Mouse (Mus musculus) intestine, embryonic 15.5 days (tissue): ENCODE measurements around the gene Lag3. TPM values are rescaled to one million over a fixed set of nuclear protein-coding genes. Genes with fewer than 3 reads are reported as not detected.

Source experiments
- ATAC-seq: fragments of 200-750 bp; cut with Nextera tagmentation; 2 replicates; pipeline ENCODE4 v1.8.0; 2017; ENCODE audit warnings: moderate TSS enrichment, moderate library complexity
- H3K27ac ChIP-seq: fragments of 300-500 bp; sonication (generic); 2 replicates; pipeline ENCODE4 v1.5.1; 2015; ENCODE audit warnings: mild to moderate bottlenecking, inconsistent platforms
- H3K27me3 ChIP-seq: fragments of 300-500 bp; sonication (generic); replicated peaks from 2 replicates; pipeline ENCODE4 v1.6.1; 2015; ENCODE audit warnings: inconsistent platforms
- H3K36me3 ChIP-seq: fragments of 300-500 bp; sonication (generic); 2 replicates; pipeline ENCODE4 v1.6.1; 2015; ENCODE audit warnings: inconsistent platforms
- H3K4me1 ChIP-seq: fragments of 300-500 bp; sonication (generic); replicated peaks from 2 replicates; pipeline ENCODE4 v1.6.1; 2015; ENCODE audit warnings: inconsistent platforms
- H3K4me2 ChIP-seq: fragments of 300-500 bp; sonication (generic); replicated peaks from 2 replicates; pipeline ENCODE4 v1.6.1; 2015; ENCODE audit warnings: mild to moderate bottlenecking, inconsistent platforms
- H3K4me3 ChIP-seq: fragments of 300-500 bp; sonication (generic); replicated peaks from 2 replicates; pipeline ENCODE4 v1.5.1; 2015; ENCODE audit warnings: inconsistent platforms
- H3K9ac ChIP-seq: fragments of 300-500 bp; sonication (generic); 2 replicates; pipeline ENCODE4 v1.6.1; 2015; ENCODE audit warnings: inconsistent platforms
- H3K9me3 ChIP-seq: fragments of 300-500 bp; sonication (generic); 2 replicates; pipeline ENCODE4 v1.6.1; 2016; ENCODE audit warnings: inconsistent platforms
- WGBS: fragments of 180-500 bp; shearing (Covaris S2); methylation state at CpG from one replicate; pipeline ENCODE4 v1.1.7; 2015; 5-methylcytosine and 5-hydroxymethylcytosine counted together
- polyA plus RNA-seq: library from polyadenylated mRNA; unstranded; fragments of >200 nt; fragmentation: Nextera tagmentation; extraction: Ambion mirVana; gene quantifications from 2 replicates; pipeline ENCODE4 v1.2.1, GENCODE M21; 2015

The Lag3 gene
- polyA plus RNA-seq, 1 experiment from 2014 or later: 2.2 TPM

- WGBS: 40% methylated on average over 3 of the region's 3 CpGs
- peaks cover 34% of the 10 kb centered on the region for H3K4me1 ChIP-seq
- no peak for ATAC-seq
- H3K9me3 ChIP-seq: no peaks in the 10 kb centered on the region
- H3K4me3 ChIP-seq: no peak overlapping the region
- H3K27ac ChIP-seq: no peak overlapping the region
- peaks cover 20% of the 10 kb centered on the region for H3K27me3 ChIP-seq
- no peaks in the 10 kb centered on the region for H3K36me3 ChIP-seq
- no peak overlapping the region for H3K4me2 ChIP-seq
- H3K9ac ChIP-seq: no peak overlapping the region
These were observed 49.7 kb downstream of the Lag3 start for GRCm38 (mm10) chr6:124861802-124862201.

GRCm38 (mm10) chr6:124861266-124861665, 50.2 kb downstream of the Lag3 start:
- H3K36me3 ChIP-seq: no peaks in the 10 kb centered on the region
- peaks cover 20% of the 10 kb centered on the region for H3K27me3 ChIP-seq
- H3K27ac ChIP-seq: no peak overlapping the region
- H3K9ac ChIP-seq: no peak overlapping the region
- peaks cover 37% of the 10 kb centered on the region for H3K4me1 ChIP-seq
- 83% methylated on average over 19 of the region's 19 CpGs for WGBS
- no peaks in the 10 kb centered on the region for H3K9me3 ChIP-seq
- ATAC-seq: no peak
- no peak overlapping the region for H3K4me2 ChIP-seq
- no peak overlapping the region for H3K4me3 ChIP-seq

- H3K27me3 ChIP-seq: peaks cover 21% of the 10 kb centered on the region
- no peak overlapping the region for H3K4me3 ChIP-seq
- H3K9ac ChIP-seq: no peak overlapping the region
- H3K4me2 ChIP-seq: no peak overlapping the region
- H3K27ac ChIP-seq: no peak overlapping the region
- H3K36me3 ChIP-seq: no peaks in the 10 kb centered on the region
- no peak for ATAC-seq
- H3K4me1 ChIP-seq: peaks cover 37% of the 10 kb centered on the region
- 83% methylated on average over 9 of the region's 9 CpGs for WGBS
- H3K9me3 ChIP-seq: no peaks in the 10 kb centered on the region
These were observed 51.0 kb downstream of the Lag3 start for GRCm38 (mm10) chr6:124860511-124860910.

DNA sequence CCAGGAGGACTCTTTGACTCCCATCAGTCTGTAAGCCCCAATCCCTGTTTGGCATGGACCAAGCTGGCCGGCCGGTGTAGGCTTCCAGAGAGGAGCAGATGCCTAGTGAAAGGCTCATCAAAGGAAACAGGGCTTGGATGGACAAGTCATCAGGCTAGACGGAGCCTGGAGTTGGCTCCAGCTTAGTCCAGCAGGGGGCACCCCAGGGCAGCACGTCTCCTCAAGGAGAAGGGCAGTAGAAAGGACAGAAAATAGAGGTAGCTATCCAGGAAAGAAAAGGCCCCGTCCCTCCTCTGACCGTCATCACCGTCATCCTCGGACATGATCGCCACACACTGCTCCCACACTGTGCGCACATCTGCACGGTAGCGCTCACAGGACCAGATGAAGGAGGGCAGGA, 51.8 kb downstream of the Lag3 start:
- H3K4me3 ChIP-seq: 0 out of 2 replicates have a peak overlapping the region, but pooled peaks have one; percentile 2
- H3K4me1 ChIP-seq: peaks cover 37% of the 10 kb centered on the region
- no peaks in the 10 kb centered on the region for H3K9me3 ChIP-seq
- H3K27ac ChIP-seq: peak overlapping the region; percentile 36; the same call in 1 of the 2 replicates
- peak; percentile 12; the same call in 1 of the 2 replicates for ATAC-seq
- no peak overlapping the region for H3K9ac ChIP-seq
- H3K27me3 ChIP-seq: peaks cover 21% of the 10 kb centered on the region
- H3K4me2 ChIP-seq: peak overlapping the region; percentile 26; the same call in 1 of the 2 replicates
- 7% methylated on average over 12 of the region's 12 CpGs for WGBS
- H3K36me3 ChIP-seq: no peaks in the 10 kb centered on the region

- no peak for ATAC-seq
- WGBS: 75% methylated on average over 28 of the region's 28 CpGs
- Histone ChIP-seq H3K9me3 (no peaks in the 10 kb centered on the region), H3K4me3 (no peak overlapping the region), H3K36me3 (no peaks in the 10 kb centered on the region), H3K9ac (no peak overlapping the region), H3K4me1 (peaks cover 32% of the 10 kb centered on the region), H3K27ac (no peak overlapping the region), H3K27me3 (peaks cover 21% of the 10 kb centered on the region), H3K4me2 (peak overlapping the region; percentile 95)
These were observed 52.8 kb downstream of the Lag3 start for GRCm38 (mm10) chr6:124858561-124859318.

DNA sequence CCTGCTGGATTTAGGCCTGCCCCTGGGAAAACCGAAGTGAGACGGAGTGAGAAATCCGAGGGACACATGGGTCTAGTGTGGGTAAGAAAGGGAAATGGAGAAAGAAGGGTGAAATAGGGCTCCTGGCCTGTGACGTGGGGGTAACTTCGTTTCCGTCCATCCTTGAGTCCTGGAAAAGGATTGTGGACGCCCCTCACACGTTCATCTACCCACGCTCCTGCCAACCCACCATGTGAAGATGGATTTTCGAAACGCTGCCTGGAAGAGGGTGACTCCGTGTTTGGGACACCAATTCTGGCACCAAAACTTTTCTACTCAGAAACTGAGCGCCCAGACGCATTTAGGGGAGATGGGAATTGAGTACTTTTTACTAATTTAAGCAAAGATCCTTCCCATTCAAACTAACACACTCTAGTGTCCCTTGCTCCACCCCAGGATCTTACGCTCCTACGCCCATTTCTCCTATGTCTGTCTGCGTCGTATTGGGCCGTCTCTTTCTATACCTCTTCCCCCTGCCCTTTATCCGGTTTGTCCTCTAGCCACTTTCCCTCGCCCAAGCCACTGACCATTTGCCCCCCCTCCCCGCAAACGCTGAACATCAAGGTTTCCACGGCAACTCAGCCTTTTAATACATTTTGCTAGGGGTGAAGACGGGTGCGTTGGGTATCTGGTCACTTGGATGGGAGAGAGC, 53.5 kb downstream of the Lag3 start:
- ATAC-seq: no peak
- Histone ChIP-seq H3K4me3 (peak overlapping the region; percentile 81), H3K27me3 (peaks cover 19% of the 10 kb centered on the region), H3K9ac (peak overlapping the region; percentile 83; the same call in 1 of the 2 replicates), H3K36me3 (no peaks in the 10 kb centered on the region), H3K4me1 (peaks cover 27% of the 10 kb centered on the region), H3K27ac (peak overlapping the region; percentile 95; the same call in 1 of the 2 replicates), H3K4me2 (peak overlapping the region; percentile 95), H3K9me3 (no peaks in the 10 kb centered on the region)
- 28% methylated on average over 26 of the region's 26 CpGs for WGBS

- H3K27me3 ChIP-seq: peaks cover 16% of the 10 kb centered on the region; the same call in 1 of the 2 replicates
- under 1% methylated on average over 81 of the region's 86 CpGs for WGBS
- no peaks in the 10 kb centered on the region for H3K9me3 ChIP-seq
- H3K4me1 ChIP-seq: peaks cover 23% of the 10 kb centered on the region
- peak within 1 kb of the TSS; percentile 83 for H3K9ac ChIP-seq
- peak within 1 kb of the TSS; percentile 95 for H3K27ac ChIP-seq
- peak within 1 kb of the TSS; percentile 81 for H3K4me3 ChIP-seq
- H3K36me3 ChIP-seq: no peaks in the 10 kb centered on the region
- peak; percentile 89 for ATAC-seq
- H3K4me2 ChIP-seq: peak within 1 kb of the TSS; percentile 95
These were observed 54.3 kb downstream of the Lag3 start, which contains the start of gene P3h3 for GRCm38 (mm10) chr6:124856916-124857839. P3h3 (minus strand) TSS chr6:124857752.

DNA sequence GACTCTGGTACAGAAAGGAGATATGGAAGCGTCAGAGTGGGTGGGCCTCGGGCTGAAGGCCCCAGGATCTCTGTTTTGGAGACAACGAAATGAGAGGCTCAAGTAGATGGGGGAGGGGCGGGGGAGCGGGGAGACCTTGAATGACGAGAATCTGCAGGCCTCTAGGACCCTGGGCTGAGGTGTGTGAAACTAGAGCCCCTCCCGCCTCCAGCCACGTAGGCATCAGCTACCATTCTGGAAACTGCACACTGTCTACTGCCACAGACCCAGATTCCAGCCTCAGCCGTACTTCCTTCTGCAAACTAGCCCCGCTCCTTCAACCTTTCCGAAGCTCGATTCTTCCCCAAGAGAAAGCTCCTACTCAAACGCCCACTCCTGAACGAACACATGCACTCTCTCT, 55.2 kb downstream of the Lag3 start:
- Histone ChIP-seq H3K9ac (peak overlapping the region; percentile 83), H3K4me3 (peak overlapping the region; percentile 81), H3K27ac (peak overlapping the region; percentile 95; the same call in 1 of the 2 replicates), H3K4me2 (peak overlapping the region; percentile 95), H3K27me3 (peaks cover 15% of the 10 kb centered on the region; the same call in 1 of the 2 replicates), H3K4me1 (peaks cover 23% of the 10 kb centered on the region), H3K36me3 (no peaks in the 10 kb centered on the region), H3K9me3 (no peaks in the 10 kb centered on the region)
- 9% methylated on average over 14 of the region's 14 CpGs for WGBS
- peak; percentile 42; the same call in 1 of the 2 replicates for ATAC-seq

- no peak overlapping the region for H3K27ac ChIP-seq
- H3K4me3 ChIP-seq: no peak overlapping the region
- no peak overlapping the region for H3K4me2 ChIP-seq
- no peaks in the 10 kb centered on the region for H3K9me3 ChIP-seq
- H3K27me3 ChIP-seq: peaks cover 12% of the 10 kb centered on the region; the same call in 1 of the 2 replicates
- 0 out of 2 replicates have a peak overlapping the region, but pooled peaks have one; percentile 8 for H3K9ac ChIP-seq
- 76% methylated on average over 12 of the region's 12 CpGs for WGBS
- peaks cover 17% of the 10 kb centered on the region; the same call in 1 of the 2 replicates for H3K4me1 ChIP-seq
- H3K36me3 ChIP-seq: no peaks in the 10 kb centered on the region
- no peak for ATAC-seq
These were observed 56.9 kb downstream of the Lag3 start for GRCm38 (mm10) chr6:124854647-124855046.
